Mouse (Mus musculus): Measurements from ENCODE around the gene Pqlc2. TPM values are rescaled to one million over a fixed set of nuclear protein-coding genes. Genes with fewer than 3 reads are reported as not detected.
A peak's percentile ranks its signal among the peaks of the same experiment; 100 is the strongest.

The Pqlc2 gene
- polyA plus RNA-seq, 1 experiment from 2014 or later, result 20.9 TPM

- H3K27me3 ChIP-seq (ENCODE audit: control insufficient read depth, insufficient read depth, low read length), result no peaks in the 10 kb centered on the region
- TF ChIP-seq EP300 (optimal IDR thresholded peaks at IDR 0.05), result no peak
- no peak for TF ChIP-seq CTCF (IDR thresholded peaks at IDR 0.05; ENCODE audit: low read depth)
- peaks cover 22% of the 10 kb centered on the region for H3K36me3 ChIP-seq (ENCODE audit: control insufficient read depth, insufficient read depth, low read length)
- H3K9me3 ChIP-seq (ENCODE audit: control insufficient read depth, low read length), result no peaks in the 10 kb centered on the region
- no peak overlapping the region for H3K9ac ChIP-seq (ENCODE audit: low read length)
- DNase-seq (ENCODE audit: low spot score) (no peak), ATAC-seq (ENCODE audit: low FRiP score, low TSS enrichment) (no peak; the same call in 1 of the 2 replicates)
- no peak overlapping the region for H3K4me3 ChIP-seq (ENCODE audit: low read depth, low read length)
- WGBS, result 86% methylated on average over 7 of the region's 7 CpGs
- H3K4me2 ChIP-seq (replicated peaks; ENCODE audit: low read depth), result no peak overlapping the region
- H3K4me1 ChIP-seq (replicated peaks; ENCODE audit: control insufficient read depth, insufficient read depth), result no peaks in the 10 kb centered on the region
- no peak overlapping the region for H3K27ac ChIP-seq (replicated peaks)
Measured at GRCm38 (mm10) chr4:139266500-139266865, 44.0 kb downstream of the Pqlc2 start.

DNA sequence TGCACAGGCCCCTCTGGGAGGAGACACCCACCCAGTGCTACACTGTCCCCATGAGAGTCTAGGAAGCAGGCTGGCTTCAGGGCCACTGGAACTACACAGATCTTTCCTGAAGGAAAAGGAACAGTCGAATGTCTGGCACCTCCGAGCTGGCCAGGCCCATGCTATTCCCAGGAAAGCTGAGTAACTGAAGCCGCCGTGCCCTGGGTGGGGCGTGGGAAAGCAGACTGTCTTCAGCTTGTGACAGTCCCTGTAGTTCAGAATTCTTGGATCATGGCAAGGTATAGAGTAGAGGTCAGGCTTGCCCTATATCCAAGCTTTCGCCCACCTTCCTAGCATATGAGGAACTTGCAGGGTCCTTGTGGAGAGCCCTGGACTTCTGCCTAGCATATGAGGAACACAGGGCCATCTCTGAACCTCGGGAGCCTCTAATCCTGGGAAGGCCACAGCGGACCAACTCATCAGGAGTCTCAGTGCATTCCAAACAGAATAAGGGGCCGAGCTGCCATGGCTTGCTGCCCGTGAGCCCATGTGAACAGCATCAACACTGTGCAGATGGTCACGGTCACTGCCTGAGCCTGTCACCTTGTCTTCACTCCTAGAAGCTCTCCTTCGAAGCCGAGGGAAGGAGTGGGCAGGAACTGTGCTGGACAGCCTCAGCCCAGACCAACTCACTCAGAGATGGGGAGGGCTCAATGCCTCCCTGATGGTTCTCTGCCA lies 44.6 kb downstream of the Pqlc2 start:
- no peak for TF ChIP-seq EP300 (optimal IDR thresholded peaks at IDR 0.05)
- no peak for TF ChIP-seq CTCF (IDR thresholded peaks at IDR 0.05; ENCODE audit: low read depth)
- Histone ChIP-seq H3K4me1 (replicated peaks; ENCODE audit: control insufficient read depth, insufficient read depth) (no peaks in the 10 kb centered on the region), H3K9me3 (ENCODE audit: control insufficient read depth, low read length) (no peaks in the 10 kb centered on the region), H3K27me3 (ENCODE audit: control insufficient read depth, insufficient read depth, low read length) (no peaks in the 10 kb centered on the region), H3K27ac (replicated peaks) (no peak overlapping the region), H3K4me2 (replicated peaks; ENCODE audit: low read depth) (no peak overlapping the region), H3K4me3 (ENCODE audit: low read depth, low read length) (no peak overlapping the region), H3K9ac (ENCODE audit: low read length) (no peak overlapping the region), H3K36me3 (ENCODE audit: control insufficient read depth, insufficient read depth, low read length) (peaks cover 28% of the 10 kb centered on the region)
- ATAC-seq (ENCODE audit: low FRiP score, low TSS enrichment), result no peak
- 81% methylated on average over 13 of the region's 13 CpGs for WGBS
- DNase-seq (ENCODE audit: low spot score), result no peak

GRCm38 (mm10) chr4:139262981-139263380 lies 47.5 kb downstream of the Pqlc2 start:
- peaks cover 32% of the 10 kb centered on the region for H3K36me3 ChIP-seq (ENCODE audit: control insufficient read depth, insufficient read depth, low read length)
- H3K27ac ChIP-seq (replicated peaks), result no peak overlapping the region
- WGBS, result 87% methylated on average over 6 of the region's 6 CpGs
- no peak overlapping the region for H3K9ac ChIP-seq (ENCODE audit: low read length)
- no peak for TF ChIP-seq CTCF (IDR thresholded peaks at IDR 0.05; ENCODE audit: low read depth)
- no peak for TF ChIP-seq EP300 (optimal IDR thresholded peaks at IDR 0.05)
- no peaks in the 10 kb centered on the region for H3K9me3 ChIP-seq (ENCODE audit: control insufficient read depth, low read length)
- no peak overlapping the region for H3K4me3 ChIP-seq (ENCODE audit: low read depth, low read length)
- H3K4me2 ChIP-seq (replicated peaks; ENCODE audit: low read depth), result no peak overlapping the region
- no peaks in the 10 kb centered on the region for H3K27me3 ChIP-seq (ENCODE audit: control insufficient read depth, insufficient read depth, low read length)
- H3K4me1 ChIP-seq (replicated peaks; ENCODE audit: control insufficient read depth, insufficient read depth), result peaks cover 3% of the 10 kb centered on the region; the same call in 1 of the 2 replicates
- ATAC-seq (ENCODE audit: low FRiP score, low TSS enrichment) (no peak), DNase-seq (ENCODE audit: low spot score) (no peak)

DNA sequence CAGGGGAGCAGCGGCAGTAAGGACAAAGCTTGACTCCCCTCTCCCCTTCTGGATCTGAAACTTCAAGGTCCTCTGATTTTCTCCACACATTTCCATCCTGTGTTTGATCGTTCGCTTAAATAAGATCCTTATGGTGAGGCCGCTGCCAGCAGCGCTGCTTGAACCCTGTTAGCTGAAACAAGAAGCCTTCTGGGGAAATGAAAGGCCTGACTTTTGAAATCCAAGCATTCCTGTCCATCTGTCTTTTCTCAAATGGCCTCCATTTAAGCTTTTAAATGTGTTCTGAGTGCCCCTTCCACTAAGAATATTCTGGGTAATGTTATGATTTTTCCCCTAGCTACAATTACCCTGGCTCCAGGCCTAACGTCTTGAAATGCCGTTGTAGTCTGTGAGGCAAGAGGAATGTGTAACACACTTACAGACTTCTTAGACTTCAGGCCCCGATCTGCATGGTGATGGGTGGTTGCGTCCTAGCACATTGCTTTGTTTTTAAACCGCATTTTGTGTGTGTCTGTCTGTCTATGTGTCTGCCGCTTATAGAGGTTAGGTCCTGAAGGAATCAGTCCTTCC lies 51.1 kb downstream of the Pqlc2 start:
- TF ChIP-seq CTCF (IDR thresholded peaks at IDR 0.05; ENCODE audit: low read depth) (no peak), EP300 (optimal IDR thresholded peaks at IDR 0.05) (no peak)
- DNase-seq (ENCODE audit: low spot score), result no peak
- 58% methylated on average over 11 of the region's 11 CpGs for WGBS
- Histone ChIP-seq H3K36me3 (ENCODE audit: control insufficient read depth, insufficient read depth, low read length) (peaks cover 32% of the 10 kb centered on the region), H3K9ac (ENCODE audit: low read length) (no peak overlapping the region), H3K4me2 (replicated peaks; ENCODE audit: low read depth) (no peak overlapping the region), H3K4me3 (ENCODE audit: low read depth, low read length) (no peak overlapping the region), H3K9me3 (ENCODE audit: control insufficient read depth, low read length) (no peaks in the 10 kb centered on the region), H3K27me3 (ENCODE audit: control insufficient read depth, insufficient read depth, low read length) (no peaks in the 10 kb centered on the region), H3K4me1 (replicated peaks; ENCODE audit: control insufficient read depth, insufficient read depth) (peaks cover 3% of the 10 kb centered on the region; the same call in 1 of the 2 replicates), H3K27ac (replicated peaks) (peak overlapping the region; percentile 69)
- no peak for ATAC-seq (ENCODE audit: low FRiP score, low TSS enrichment)

DNA sequence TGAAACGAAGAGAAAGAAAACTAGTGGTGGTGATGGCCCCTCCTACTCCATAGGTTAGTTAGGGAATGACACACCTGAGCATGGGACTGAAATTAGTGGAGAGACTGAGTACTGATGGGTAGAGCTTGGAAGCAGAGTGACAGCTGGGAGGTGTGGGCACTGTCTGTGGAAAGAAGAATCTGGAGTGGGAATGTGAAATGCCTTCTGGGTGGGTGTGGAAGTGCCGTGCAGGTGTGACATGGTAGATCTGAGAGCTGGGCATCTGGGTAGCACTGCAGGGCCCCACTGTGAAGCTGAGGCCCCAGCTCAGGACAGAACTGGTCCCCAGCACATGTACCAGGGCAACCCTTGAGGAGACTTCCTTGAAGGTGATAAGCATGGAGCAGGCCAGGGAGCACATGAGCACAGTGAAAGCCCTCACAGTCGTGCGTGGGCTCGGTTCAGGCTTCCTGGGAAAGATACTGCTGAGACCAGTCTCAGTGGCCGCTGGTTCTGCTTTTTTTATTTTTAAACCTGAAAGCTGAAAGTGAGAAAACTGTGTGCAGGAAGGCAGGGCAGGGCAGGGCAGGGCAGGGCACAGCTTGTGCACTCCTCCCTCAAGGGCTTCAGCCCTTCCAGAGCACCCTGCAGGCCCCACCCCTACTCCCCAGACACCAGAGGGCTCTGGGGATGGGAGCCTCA lies 51.7 kb downstream of the Pqlc2 start:
- DNase-seq (ENCODE audit: low spot score), result no peak
- Histone ChIP-seq H3K27ac (replicated peaks) (peak overlapping the region; percentile 69), H3K4me1 (replicated peaks; ENCODE audit: control insufficient read depth, insufficient read depth) (peaks cover 3% of the 10 kb centered on the region; the same call in 1 of the 2 replicates), H3K4me3 (ENCODE audit: low read depth, low read length) (no peak overlapping the region), H3K27me3 (ENCODE audit: control insufficient read depth, insufficient read depth, low read length) (no peaks in the 10 kb centered on the region), H3K4me2 (replicated peaks; ENCODE audit: low read depth) (no peak overlapping the region), H3K36me3 (ENCODE audit: control insufficient read depth, insufficient read depth, low read length) (peaks cover 28% of the 10 kb centered on the region), H3K9me3 (ENCODE audit: control insufficient read depth, low read length) (no peaks in the 10 kb centered on the region), H3K9ac (ENCODE audit: low read length) (no peak overlapping the region)
- WGBS, result 35% methylated on average over 6 of the region's 6 CpGs
- TF ChIP-seq CTCF (IDR thresholded peaks at IDR 0.05; ENCODE audit: low read depth), result no peak
- no peak for TF ChIP-seq EP300 (optimal IDR thresholded peaks at IDR 0.05)
- ATAC-seq (ENCODE audit: low FRiP score, low TSS enrichment), result peak; percentile 40; the same call in 1 of the 2 replicates

- Histone ChIP-seq H3K4me3 (ENCODE audit: low read depth, low read length) (no peak overlapping the region), H3K4me1 (replicated peaks; ENCODE audit: control insufficient read depth, insufficient read depth) (peaks cover 5% of the 10 kb centered on the region; the same call in 1 of the 2 replicates), H3K9ac (ENCODE audit: low read length) (no peak overlapping the region), H3K9me3 (ENCODE audit: control insufficient read depth, low read length) (no peaks in the 10 kb centered on the region), H3K27me3 (ENCODE audit: control insufficient read depth, insufficient read depth, low read length) (no peaks in the 10 kb centered on the region), H3K4me2 (replicated peaks; ENCODE audit: low read depth) (no peak overlapping the region), H3K27ac (replicated peaks) (no peak overlapping the region), H3K36me3 (ENCODE audit: control insufficient read depth, insufficient read depth, low read length) (peaks cover 22% of the 10 kb centered on the region)
- DNase-seq (ENCODE audit: low spot score) (no peak), ATAC-seq (ENCODE audit: low FRiP score, low TSS enrichment) (no peak)
- TF ChIP-seq CTCF (IDR thresholded peaks at IDR 0.05; ENCODE audit: low read depth) (no peak), EP300 (optimal IDR thresholded peaks at IDR 0.05) (no peak)
- WGBS, result 71% methylated on average over 8 of the region's 8 CpGs
Measured at GRCm38 (mm10) chr4:139256708-139257107, 53.8 kb downstream of the Pqlc2 start.

Measured in stomach, postnatal 0 days (tissue).